Mouse (Mus musculus) embryonic facial prominence, embryonic 13.5 days (tissue): Measurements from ENCODE around the gene Ermp1. TPM values are rescaled to one million over a fixed set of nuclear protein-coding genes. Genes with fewer than 3 reads are reported as not detected.

ENCODE experiments used
- ATAC-seq: fragments of 200-750 bp; cut with Nextera tagmentation; 2 replicates; pipeline ENCODE4 v1.8.0; 2017; ENCODE audit warnings: low read depth; ENCODE audit not compliant: insufficient number of reproducible peaks, insufficient read depth, low FRiP score, low TSS enrichment
- H3K27ac ChIP-seq: fragments of 300-500 bp; sonication (generic); 2 replicates; pipeline ENCODE4 v1.5.1; 2015; ENCODE audit warnings: moderate library complexity, mild to moderate bottlenecking, inconsistent platforms
- H3K27me3 ChIP-seq: fragments of 300-500 bp; sonication (generic); 2 replicates; pipeline ENCODE4 v1.6.1; 2015; ENCODE audit warnings: mild to moderate bottlenecking, inconsistent platforms
- H3K36me3 ChIP-seq: fragments of 300-500 bp; sonication (generic); 2 replicates; pipeline ENCODE4 v1.6.1; 2015; ENCODE audit warnings: mild to moderate bottlenecking, inconsistent platforms
- H3K4me1 ChIP-seq: fragments of 300-500 bp; sonication (generic); 2 replicates; pipeline ENCODE4 v1.6.1; 2015; ENCODE audit warnings: inconsistent platforms
- H3K4me2 ChIP-seq: fragments of 300-500 bp; sonication (generic); 2 replicates; pipeline ENCODE4 v1.6.1; 2015; ENCODE audit warnings: moderate library complexity, mild to moderate bottlenecking, inconsistent platforms
- H3K4me3 ChIP-seq: fragments of 300-500 bp; sonication (generic); 2 replicates; pipeline ENCODE4 v1.5.1; 2015; ENCODE audit warnings: mild to moderate bottlenecking, inconsistent platforms
- H3K9ac ChIP-seq: fragments of 300-500 bp; sonication (generic); 2 replicates; pipeline ENCODE4 v1.6.1; 2015; ENCODE audit warnings: mild to moderate bottlenecking, inconsistent platforms
- H3K9me3 ChIP-seq: fragments of 300-500 bp; sonication (generic); 2 replicates; pipeline ENCODE4 v1.6.1; 2016; ENCODE audit warnings: inconsistent platforms
- WGBS: fragments of 180-500 bp; shearing (Covaris S2); methylation state at CpG from one replicate; pipeline ENCODE4 v1.1.7; 2015; ENCODE audit warnings: mixed read lengths; 5-methylcytosine and 5-hydroxymethylcytosine counted together
- polyA plus RNA-seq: library from polyadenylated mRNA; unstranded; fragments of >200 nt; fragmentation: Nextera tagmentation; extraction: Ambion mirVana; gene quantifications from 2 replicates; pipeline ENCODE4 v1.2.1, GENCODE M21; 2015

Ermp1 gene
- polyA plus RNA-seq, 1 experiment from 2014 or later: 21.9 TPM

DNA sequence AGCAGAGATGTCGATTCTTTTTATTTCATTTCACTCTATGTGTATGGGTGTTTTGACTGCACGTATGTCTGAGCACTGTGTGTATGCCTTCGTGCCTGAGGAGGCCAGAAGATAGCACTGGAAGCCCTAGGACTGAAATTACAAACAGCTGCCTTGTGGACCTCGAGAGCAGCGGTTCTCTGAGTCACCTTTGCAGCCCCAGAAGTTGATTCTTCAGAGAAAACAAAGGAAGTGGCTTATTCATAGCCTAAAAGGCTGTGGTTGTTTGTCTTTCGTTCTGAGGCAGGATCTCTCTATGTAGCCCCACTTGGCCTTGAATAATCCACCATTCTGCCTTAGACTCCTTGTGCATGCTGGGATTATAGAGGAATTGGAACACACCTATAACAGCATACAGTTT, 11.5 kb upstream of the Ermp1 start:
- no peak overlapping the region for H3K4me2 ChIP-seq
- 34% methylated on average over 6 of the region's 6 CpGs for WGBS
- no peak overlapping the region for H3K4me3 ChIP-seq
- H3K27ac ChIP-seq: no peak overlapping the region
- H3K27me3 ChIP-seq: no peaks in the 10 kb centered on the region
- peaks cover 4% of the 10 kb centered on the region; the same call in 1 of the 2 replicates for H3K4me1 ChIP-seq
- ATAC-seq: no peak
- H3K9ac ChIP-seq: no peak overlapping the region
- no peaks in the 10 kb centered on the region for H3K36me3 ChIP-seq
- no peaks in the 10 kb centered on the region for H3K9me3 ChIP-seq

- no peaks in the 10 kb centered on the region for H3K27me3 ChIP-seq
- no peaks in the 10 kb centered on the region for H3K36me3 ChIP-seq
Measured at GRCm38 (mm10) chr19:29658836-29659235, 10.6 kb upstream of the Ermp1 start.

GRCm38 (mm10) chr19:29657558-29657957, 9.3 kb upstream of the Ermp1 start:
- ATAC-seq: no peak
- Histone ChIP-seq H3K9ac (no peak overlapping the region), H3K27me3 (no peaks in the 10 kb centered on the region), H3K4me1 (peaks cover 11% of the 10 kb centered on the region; the same call in 1 of the 2 replicates), H3K36me3 (no peaks in the 10 kb centered on the region), H3K9me3 (no peaks in the 10 kb centered on the region), H3K4me2 (no peak overlapping the region), H3K27ac (no peak overlapping the region), H3K4me3 (no peak overlapping the region)
- WGBS: 89% methylated on average over 2 of the region's 2 CpGs

More at GRCm38 (mm10) chr19:29658836-29659235, 10.6 kb upstream of the Ermp1 start:
- H3K9me3 ChIP-seq: no peaks in the 10 kb centered on the region
- H3K4me3 ChIP-seq: no peak overlapping the region
- no peak overlapping the region for H3K4me2 ChIP-seq
- no peak overlapping the region for H3K27ac ChIP-seq
- 87% methylated on average over 4 of the region's 4 CpGs for WGBS
- ATAC-seq: no peak
- no peak overlapping the region for H3K9ac ChIP-seq
- H3K4me1 ChIP-seq: peaks cover 5% of the 10 kb centered on the region; the same call in 1 of the 2 replicates

DNA sequence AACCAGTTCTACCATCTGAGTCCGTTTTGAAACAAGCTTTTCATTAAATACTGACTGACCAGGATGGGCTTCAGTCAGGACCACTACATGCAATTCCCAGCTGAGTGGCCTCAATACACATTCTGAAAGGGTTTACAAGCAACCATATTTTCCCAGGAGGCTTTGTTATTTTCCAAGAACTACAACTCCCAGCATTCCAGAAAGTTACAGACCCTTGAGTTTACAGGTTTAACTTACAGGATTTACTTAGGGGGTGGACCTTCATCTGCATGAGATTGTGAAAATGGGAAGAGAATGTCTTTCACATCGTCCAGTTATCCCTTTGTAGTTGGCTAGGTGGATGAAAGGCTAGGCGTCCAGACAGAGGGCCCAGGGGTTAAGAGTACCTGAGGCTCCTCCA, 8.8 kb upstream of the Ermp1 start:
- H3K9me3 ChIP-seq: no peaks in the 10 kb centered on the region
- no peak for ATAC-seq

DNA sequence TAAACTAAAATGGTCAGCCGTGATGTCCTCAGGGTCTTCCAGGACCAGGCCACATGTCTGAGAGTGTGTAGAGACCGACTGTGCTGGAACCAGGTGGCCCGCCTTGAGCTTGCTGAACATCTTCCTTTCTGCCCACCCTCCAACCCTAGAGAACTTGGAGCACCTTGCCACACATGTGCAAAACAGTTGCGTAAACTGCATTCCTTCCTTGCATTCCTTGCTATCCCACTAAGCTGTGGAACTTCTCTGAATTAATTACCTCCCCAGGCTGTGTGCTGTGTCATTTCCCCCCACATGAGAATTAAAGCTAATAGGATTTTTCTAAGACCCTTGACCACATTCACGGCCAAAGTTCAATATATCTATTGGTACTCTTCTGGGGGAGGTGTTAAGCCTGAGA, 8.4 kb upstream of the Ermp1 start:
- 65% methylated on average over 5 of the region's 5 CpGs for WGBS
- no peak overlapping the region for H3K4me2 ChIP-seq
- ATAC-seq: no peak

More for the DNA sequence above, 8.8 kb upstream of the Ermp1 start:
- peaks cover 11% of the 10 kb centered on the region; the same call in 1 of the 2 replicates for H3K4me1 ChIP-seq
- no peaks in the 10 kb centered on the region for H3K36me3 ChIP-seq
- H3K27ac ChIP-seq: no peak overlapping the region
- H3K4me3 ChIP-seq: no peak overlapping the region
- H3K4me2 ChIP-seq: no peak overlapping the region
- WGBS: 48% methylated on average over 3 of the region's 3 CpGs
- H3K27me3 ChIP-seq: no peaks in the 10 kb centered on the region
- H3K9ac ChIP-seq: no peak overlapping the region

DNA sequence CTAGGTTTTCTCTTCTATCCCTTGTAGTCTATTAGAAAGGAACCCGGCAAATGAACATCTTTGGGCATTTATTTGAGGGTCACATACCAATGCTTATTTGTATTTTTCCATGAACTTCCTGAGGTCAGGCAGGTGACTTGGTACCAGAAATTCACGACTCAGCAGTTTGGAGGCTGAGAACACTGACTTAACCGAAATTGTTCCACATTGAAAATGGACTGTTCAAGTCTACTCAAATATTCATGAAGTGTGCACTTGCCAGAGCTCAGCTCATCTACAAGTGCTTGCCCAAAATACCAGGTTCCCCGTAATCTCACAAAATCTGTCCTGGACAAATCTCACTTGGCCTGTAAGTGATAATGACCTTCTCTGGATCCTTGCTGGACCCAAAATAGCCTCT, 7.8 kb upstream of the Ermp1 start:
- H3K9ac ChIP-seq: no peak overlapping the region
- WGBS: 78% methylated on average over 4 of the region's 4 CpGs
- no peaks in the 10 kb centered on the region for H3K36me3 ChIP-seq
- no peak overlapping the region for H3K4me2 ChIP-seq
- no peak for ATAC-seq
- no peak overlapping the region for H3K4me3 ChIP-seq
- peaks cover 11% of the 10 kb centered on the region; the same call in 1 of the 2 replicates for H3K4me1 ChIP-seq
- no peaks in the 10 kb centered on the region for H3K9me3 ChIP-seq
- no peaks in the 10 kb centered on the region for H3K27me3 ChIP-seq
- H3K27ac ChIP-seq: no peak overlapping the region

More for the DNA sequence above, 8.4 kb upstream of the Ermp1 start:
- Histone ChIP-seq H3K9ac (no peak overlapping the region), H3K27ac (0 out of 2 replicates have a peak overlapping the region, but pooled peaks have one; percentile 13), H3K4me1 (peaks cover 11% of the 10 kb centered on the region; the same call in 1 of the 2 replicates), H3K4me3 (no peak overlapping the region), H3K36me3 (no peaks in the 10 kb centered on the region), H3K27me3 (no peaks in the 10 kb centered on the region), H3K9me3 (no peaks in the 10 kb centered on the region)

DNA sequence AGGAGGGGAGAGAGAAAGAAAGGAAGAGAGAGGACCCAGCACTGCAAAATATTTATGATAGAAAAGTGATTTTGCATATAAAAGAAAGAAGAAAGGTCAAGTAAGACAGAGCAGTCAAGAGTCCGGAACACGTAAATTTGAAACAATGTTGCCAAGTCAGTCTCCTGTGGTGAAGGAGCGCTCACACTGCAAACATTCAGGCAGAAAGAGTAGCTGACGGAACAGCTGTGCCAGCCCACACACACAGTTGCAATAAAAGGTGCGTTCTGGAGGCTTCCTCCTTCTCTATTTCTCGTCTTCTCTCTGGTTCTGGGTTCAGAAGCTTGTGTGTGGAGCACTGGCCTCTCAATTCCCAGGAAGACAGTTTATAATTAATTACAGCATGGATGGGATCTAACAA, 6.9 kb upstream of the Ermp1 start:
- no peak for ATAC-seq
- 58% methylated on average over 6 of the region's 6 CpGs for WGBS

GRCm38 (mm10) chr19:29653768-29654265, 5.6 kb upstream of the Ermp1 start:
- Histone ChIP-seq H3K4me1 (peaks cover 11% of the 10 kb centered on the region; the same call in 1 of the 2 replicates), H3K27me3 (no peaks in the 10 kb centered on the region), H3K4me3 (no peak overlapping the region), H3K27ac (no peak overlapping the region), H3K9me3 (no peaks in the 10 kb centered on the region), H3K36me3 (no peaks in the 10 kb centered on the region), H3K9ac (no peak overlapping the region), H3K4me2 (no peak overlapping the region)
- 58% methylated on average over 9 of the region's 9 CpGs for WGBS
- ATAC-seq: no peak

More for the DNA sequence above, 6.9 kb upstream of the Ermp1 start:
- Histone ChIP-seq H3K27ac (0 out of 2 replicates have a peak overlapping the region, but pooled peaks have one; percentile 34), H3K27me3 (no peaks in the 10 kb centered on the region), H3K36me3 (no peaks in the 10 kb centered on the region), H3K4me1 (peaks cover 11% of the 10 kb centered on the region; the same call in 1 of the 2 replicates), H3K4me3 (no peak overlapping the region), H3K9me3 (no peaks in the 10 kb centered on the region), H3K4me2 (no peak overlapping the region), H3K9ac (no peak overlapping the region)

GRCm38 (mm10) chr19:29649683-29650082, 1.5 kb upstream of the Ermp1 start:
- H3K36me3 ChIP-seq: peaks cover 8% of the 10 kb centered on the region
- ATAC-seq: no peak
- 76% methylated on average over 1 of the region's 1 CpGs for WGBS
- H3K9me3 ChIP-seq: peaks cover 3% of the 10 kb centered on the region; the same call in 1 of the 2 replicates
- H3K27ac ChIP-seq: no peak overlapping the region
- no peak overlapping the region for H3K4me3 ChIP-seq
- no peak overlapping the region for H3K9ac ChIP-seq
- H3K4me2 ChIP-seq: no peak overlapping the region
- H3K4me1 ChIP-seq: peaks cover 16% of the 10 kb centered on the region
- H3K27me3 ChIP-seq: no peaks in the 10 kb centered on the region

DNA sequence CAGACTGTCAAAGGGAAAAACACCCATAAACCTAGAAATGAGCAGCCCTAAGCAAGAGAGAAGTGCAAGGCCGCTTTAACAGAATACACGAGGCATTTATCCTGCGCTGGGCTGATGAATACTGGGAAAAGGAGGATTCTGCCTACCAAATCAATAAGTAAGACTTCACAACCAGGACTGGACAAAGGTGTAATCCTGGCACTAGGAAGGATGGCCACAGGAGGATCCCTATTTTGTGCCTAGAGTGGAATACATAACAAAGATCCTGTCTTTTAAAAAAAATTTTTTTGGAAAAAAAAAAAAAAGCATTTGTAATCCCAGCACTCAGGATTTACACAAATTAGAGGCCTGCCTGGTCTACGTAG, 317 bp upstream of the Ermp1 start:
- H3K27ac ChIP-seq: no peak overlapping the region
- peak overlapping the region; percentile 86 for H3K4me3 ChIP-seq
- H3K4me1 ChIP-seq: peaks cover 12% of the 10 kb centered on the region
- no peak for ATAC-seq
- peak overlapping the region; percentile 60 for H3K4me2 ChIP-seq
- H3K27me3 ChIP-seq: no peaks in the 10 kb centered on the region
- WGBS: 33% methylated on average over 4 of the region's 4 CpGs
- peaks cover 3% of the 10 kb centered on the region; the same call in 1 of the 2 replicates for H3K9me3 ChIP-seq
- H3K36me3 ChIP-seq: peaks cover 9% of the 10 kb centered on the region
- H3K9ac ChIP-seq: no peak overlapping the region; the same call in 1 of the 2 replicates

DNA sequence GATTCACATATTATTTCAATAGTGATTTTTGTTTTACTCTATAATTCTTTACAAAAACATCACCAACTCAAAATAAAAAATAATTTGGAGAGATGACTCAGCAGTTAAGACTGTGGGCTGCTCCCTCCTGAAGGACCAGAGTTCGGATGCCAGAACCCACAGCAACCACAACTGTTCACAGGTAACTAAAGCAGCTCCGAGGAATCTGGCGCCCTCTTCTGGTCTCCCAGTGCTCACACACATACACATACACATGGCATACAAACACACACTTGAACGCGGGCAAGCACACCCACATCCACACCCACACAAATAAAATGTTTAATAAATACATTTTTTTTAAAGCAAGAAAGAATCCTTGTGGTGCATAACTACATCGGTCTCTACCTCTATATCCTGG, 3.5 kb downstream of the Ermp1 start:
- Histone ChIP-seq H3K36me3 (peaks cover 12% of the 10 kb centered on the region), H3K4me2 (no peak overlapping the region), H3K9me3 (peaks cover 3% of the 10 kb centered on the region; the same call in 1 of the 2 replicates), H3K4me1 (peaks cover 28% of the 10 kb centered on the region), H3K4me3 (no peak overlapping the region), H3K27ac (no peak overlapping the region), H3K9ac (no peak overlapping the region), H3K27me3 (no peaks in the 10 kb centered on the region)
- ATAC-seq: no peak
- WGBS: 95% methylated on average over 6 of the region's 6 CpGs

- Histone ChIP-seq H3K27me3 (no peaks in the 10 kb centered on the region), H3K4me3 (no peak overlapping the region), H3K9ac (no peak overlapping the region), H3K4me2 (no peak overlapping the region), H3K4me1 (peaks cover 26% of the 10 kb centered on the region), H3K27ac (no peak overlapping the region), H3K36me3 (peaks cover 12% of the 10 kb centered on the region), H3K9me3 (peaks cover 3% of the 10 kb centered on the region; the same call in 1 of the 2 replicates)
- ATAC-seq: no peak
- WGBS: 80% methylated on average over 11 of the region's 11 CpGs
Measured at GRCm38 (mm10) chr19:29643194-29643922, 4.9 kb downstream of the Ermp1 start.
